Mouse (Mus musculus) liver, embryonic 11.5 days (tissue): ENCODE results near the gene Zfp932. TPM values are rescaled to one million over a fixed set of nuclear protein-coding genes. Genes with fewer than 3 reads are reported as not detected.

Experiments used
- polyA plus RNA-seq: library from polyadenylated mRNA; unstranded; fragments of >200 nt; fragmentation: Nextera tagmentation; extraction: Ambion mirVana; gene quantifications from 2 replicates; pipeline ENCODE4 v1.2.1, GENCODE M21; 2014

Gene Zfp932
- polyA plus RNA-seq, 1 experiment from 2014 or later: 19.0 TPM

Other genes with a start within 250 kb of the Zfp932 start
- 7.5 and 10.1 TPM in 2 replicates for gene 4930522L14Rik, start 244.6 kb upstream of the Zfp932 start, polyA plus RNA-seq
- gene Gm15446, start 73.1 kb upstream of the Zfp932 start, polyA plus RNA-seq: 0.30 and 0.92 TPM in 2 replicates
- gene Gm17655, start 76.0 kb downstream of the Zfp932 start, polyA plus RNA-seq: 2.7 and 7.0 TPM in 2 replicates
- 2.0 and 3.1 TPM in 2 replicates for gene Gm35315, start 97.9 kb downstream of the Zfp932 start, polyA plus RNA-seq
- 0.71 and 1.3 TPM in 2 replicates for gene Plcxd1, start 103.4 kb downstream of the Zfp932 start, polyA plus RNA-seq
- 18.7 and 20.9 TPM in 2 replicates for gene Gtpbp6, start 111.7 kb downstream of the Zfp932 start, polyA plus RNA-seq
- 3.4 and 3.6 TPM in 2 replicates for gene Zfp605, start 113.6 kb downstream of the Zfp932 start, polyA plus RNA-seq
- gene Chfr, start 139.3 kb downstream of the Zfp932 start, polyA plus RNA-seq: 38.9 and 44.3 TPM in 2 replicates
- gene Golga3, start 180.2 kb downstream of the Zfp932 start, polyA plus RNA-seq: 19.2 and 20.4 TPM in 2 replicates
- 30.4 and 30.5 TPM in 2 replicates for gene Ankle2, start 234.5 kb downstream of the Zfp932 start, polyA plus RNA-seq